Mouse (Mus musculus): ENCODE data around the gene Col4a1.

DNA sequence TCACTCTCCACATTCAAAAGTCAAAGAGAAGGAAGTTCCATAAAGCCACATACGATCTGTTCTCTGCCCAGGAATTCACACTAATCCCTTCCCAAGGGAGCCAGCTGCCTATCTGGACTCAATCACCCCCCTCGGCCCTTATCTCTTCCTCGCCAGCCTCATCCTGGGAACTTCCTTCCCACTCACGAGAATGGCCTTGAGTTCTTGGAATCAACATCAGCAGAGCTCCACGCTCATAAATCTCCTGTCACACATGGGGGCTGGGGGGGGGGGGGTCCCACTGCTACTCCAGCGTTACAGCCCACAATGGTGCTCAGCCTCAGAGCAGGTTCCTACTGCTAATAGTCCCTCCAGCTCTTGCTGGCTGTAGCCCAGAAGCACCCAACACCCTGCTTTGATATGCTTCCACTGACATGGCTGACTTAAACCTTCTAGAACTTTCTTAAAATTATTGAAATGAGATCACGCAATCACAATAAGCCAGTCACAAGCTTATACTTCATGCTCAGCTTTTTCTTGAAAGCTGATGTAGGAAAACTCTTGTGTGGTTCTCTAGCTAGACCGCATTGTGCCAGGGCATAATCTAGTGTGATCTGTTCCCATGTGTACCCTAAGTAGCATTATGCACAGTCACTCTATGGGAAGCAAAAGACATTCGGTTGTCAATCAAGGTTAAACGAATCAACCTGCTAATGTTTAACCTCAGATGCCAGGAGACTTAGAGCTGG, 78.3 kb downstream of the Col4a1 start:
- no peak for TF ChIP-seq CTCF (IDR thresholded peaks at IDR 0.05; ENCODE audit: borderline replicate concordance, control insufficient read depth, extremely low read depth, insufficient read depth, low read length, poor library complexity)
- no peak for TF ChIP-seq POLR2A (IDR thresholded peaks at IDR 0.05; ENCODE audit: control insufficient read depth, extremely low read depth, insufficient read depth, low read length, poor library complexity)

All from thymus, adult 2 months (tissue).